Comparison of ENCODE assay signal across 9 mouse cellular contexts in genomic region chr4:115890066-115890465, GRCm38 (mm10). TPM values are rescaled to one million over a fixed set of nuclear protein-coding genes. Genes with fewer than 3 reads are reported as not detected.
DNase-seq lines count a peak whose midpoint lies in the region; ATAC-seq lines count a peak whose summit lies in the region.
"Had no signal": no experiment of that assay in that cellular context is flagged by ENCODE, and none has a peak within 500 bp of the region (broad histone marks: within the 10 kb centered on the region; RNA-seq: fewer than 3 reads in every experiment).

No protein-coding gene starts in this region.

- H3K4me1 ChIP-seq in heart, embryonic 16.5 days (ENCODE audit: control insufficient read depth, insufficient read depth, low read length), result peaks cover 6% of the 10 kb centered on the region; the same call in 1 of the 2 replicates
- H3K4me1 ChIP-seq in hindbrain, embryonic 13.5 days (replicated peaks), result peaks cover 16% of the 10 kb centered on the region
- H3K4me1 ChIP-seq in midbrain, embryonic 13.5 days (replicated peaks), result peaks cover 12% of the 10 kb centered on the region

- peak overlapping the region; percentile 63 for H3K4me2 ChIP-seq in heart, embryonic 16.5 days (ENCODE audit: low read depth, low read length)
- H3K4me2 ChIP-seq in hindbrain, embryonic 13.5 days, result peak overlapping the region; percentile 55
- H3K4me2 ChIP-seq in midbrain, embryonic 13.5 days (replicated peaks), result peak overlapping the region; percentile 66

- no peaks in the 10 kb centered on the region for H3K36me3 ChIP-seq in heart, embryonic 16.5 days (ENCODE audit: control insufficient read depth, insufficient read depth)
- no peaks in the 10 kb centered on the region for H3K36me3 ChIP-seq in hindbrain, embryonic 13.5 days
- no peaks in the 10 kb centered on the region for H3K36me3 ChIP-seq in midbrain, embryonic 13.5 days

- no peak for ATAC-seq in heart, embryonic 16.5 days (replicated peaks; ENCODE audit: extremely low read depth, insufficient read depth, low FRiP score)
- 0 out of 2 replicates have a peak, but pooled peaks have one; percentile 3 for ATAC-seq in hindbrain, embryonic 13.5 days (ENCODE audit: low FRiP score)
- 0 out of 2 replicates have a peak, but pooled peaks have one; percentile 15 for ATAC-seq in midbrain, embryonic 13.5 days
- no peak for ATAC-seq in CD4-positive, CD25-positive, alpha-beta regulatory T cell, adult 4 months
- ATAC-seq in megakaryocyte progenitor cell, adult 5-6 weeks (replicated peaks; ENCODE audit: poor library complexity), result no peak

- 12% methylated on average over 6 of the region's 6 CpGs for whole genome bisulfite sequencing in heart, embryonic 16.5 days
- 14% methylated on average over 6 of the region's 6 CpGs for WGBS in hindbrain, embryonic 13.5 days
- 14% methylated on average over 6 of the region's 6 CpGs for WGBS in midbrain, embryonic 13.5 days

- no peak overlapping the region for H3K27ac ChIP-seq in heart, embryonic 16.5 days (ENCODE audit: low read length)
- no peak overlapping the region for H3K27ac ChIP-seq in hindbrain, embryonic 13.5 days
- no peak overlapping the region for H3K27ac ChIP-seq in midbrain, embryonic 13.5 days

- H3K4me3 ChIP-seq in heart, embryonic 16.5 days (ENCODE audit: low read length), result peak overlapping the region; percentile 33
- H3K4me3 ChIP-seq in hindbrain, embryonic 13.5 days, result peak overlapping the region; percentile 26
- peak overlapping the region; percentile 36 for H3K4me3 ChIP-seq in midbrain, embryonic 13.5 days (replicated peaks)

- no peaks in the 10 kb centered on the region for H3K9me3 ChIP-seq in heart, embryonic 16.5 days (replicated peaks; ENCODE audit: control insufficient read depth, low read length)
- H3K9me3 ChIP-seq in hindbrain, embryonic 13.5 days, result no peaks in the 10 kb centered on the region
- H3K9me3 ChIP-seq in midbrain, embryonic 13.5 days, result no peaks in the 10 kb centered on the region

- DNase-seq in heart, adult 18-20 months, result no peak
- peak; percentile 48 for DNase-seq in R1 (ENCODE audit: low read depth, low spot score)
- DNase-seq in spleen, adult 12 weeks (ENCODE audit: low spot score), result no peak
- DNase-seq: gastrocnemius, postnatal 25 days had no signal

- peaks cover 44% of the 10 kb centered on the region for H3K27me3 ChIP-seq in heart, embryonic 16.5 days (ENCODE audit: control insufficient read depth, insufficient read depth, low read length)
- peaks cover 52% of the 10 kb centered on the region for H3K27me3 ChIP-seq in hindbrain, embryonic 13.5 days
- peaks cover 55% of the 10 kb centered on the region for H3K27me3 ChIP-seq in midbrain, embryonic 13.5 days

- peak overlapping the region; percentile 25; the same call in 1 of the 2 replicates for H3K9ac ChIP-seq in heart, embryonic 16.5 days (ENCODE audit: low read length)
- peak overlapping the region; percentile 56; the same call in 1 of the 2 replicates for H3K9ac ChIP-seq in hindbrain, embryonic 13.5 days
- H3K9ac ChIP-seq in midbrain, embryonic 13.5 days (replicated peaks), result peak overlapping the region; percentile 60

RNA-seq across cellular contexts. Expression of gene 6430628N08Rik, which starts 0.4 kb away (rescaled TPM):
- polyA plus RNA-seq in heart, embryonic 16.5 days (2015; fragmentation: Nextera tagmentation; extraction: Ambion mirVana), result not detected in 2 replicates
- total RNA-seq in heart, adult 18-20 months (2021), result not detected
- polyA plus RNA-seq in hindbrain, embryonic 13.5 days (2015; fragmentation: Nextera tagmentation; extraction: Ambion mirVana), result 0.12 and 0.30 TPM in 2 replicates
- 0.12 and 0.32 TPM in 2 replicates for polyA plus RNA-seq in midbrain, embryonic 13.5 days (2015; fragmentation: Nextera tagmentation; extraction: Ambion mirVana)
- not detected for polyA plus RNA-seq in CD4-positive, CD25-positive, alpha-beta regulatory T cell, adult 4 months (2017; shearing (Covaris generic))
- total RNA-seq in megakaryocyte progenitor cell, adult 5-6 weeks (2015), result not detected in 2 replicates
- total RNA-seq in megakaryocyte progenitor cell, adult 5-6 weeks (2017), result not detected in 2 replicates
- total RNA-seq: gastrocnemius, postnatal 25 days had no signal

RNA-seq across cellular contexts. Expression of gene Kncn, which starts 5.9 kb away (rescaled TPM):
- polyA plus RNA-seq in heart, embryonic 16.5 days (2015; fragmentation: Nextera tagmentation; extraction: Ambion mirVana), result not detected in 2 replicates
- not detected for total RNA-seq in heart, adult 18-20 months (2021)
- polyA plus RNA-seq in hindbrain, embryonic 13.5 days (2015; fragmentation: Nextera tagmentation; extraction: Ambion mirVana), result not detected in 2 replicates
- 0.24 TPM in 1 of 2 replicates, not detected in the other for polyA plus RNA-seq in midbrain, embryonic 13.5 days (2015; fragmentation: Nextera tagmentation; extraction: Ambion mirVana)
- polyA plus RNA-seq in CD4-positive, CD25-positive, alpha-beta regulatory T cell, adult 4 months (2017; shearing (Covaris generic)), result not detected
- total RNA-seq in megakaryocyte progenitor cell, adult 5-6 weeks (2015), result 0.12 TPM in 1 of 2 replicates, not detected in the other
- 0.24 TPM in 1 of 2 replicates, not detected in the other for total RNA-seq in megakaryocyte progenitor cell, adult 5-6 weeks (2017)
- total RNA-seq: gastrocnemius, postnatal 25 days had no signal

RNA-seq across cellular contexts. Expression of gene Dmbx1, which starts 49.7 kb away (rescaled TPM):
- polyA plus RNA-seq in heart, embryonic 16.5 days (2015; fragmentation: Nextera tagmentation; extraction: Ambion mirVana), result 0.06 TPM in 1 of 2 replicates, not detected in the other
- not detected for total RNA-seq in heart, adult 18-20 months (2021)
- 12.7 and 14.3 TPM in 2 replicates for polyA plus RNA-seq in hindbrain, embryonic 13.5 days (2015; fragmentation: Nextera tagmentation; extraction: Ambion mirVana)
- 10.9 and 11.7 TPM in 2 replicates for polyA plus RNA-seq in midbrain, embryonic 13.5 days (2015; fragmentation: Nextera tagmentation; extraction: Ambion mirVana)
- not detected for polyA plus RNA-seq in CD4-positive, CD25-positive, alpha-beta regulatory T cell, adult 4 months (2017; shearing (Covaris generic))
- total RNA-seq in megakaryocyte progenitor cell, adult 5-6 weeks (2015), result not detected in 2 replicates
- total RNA-seq in megakaryocyte progenitor cell, adult 5-6 weeks (2017), result not detected in 2 replicates
- total RNA-seq: gastrocnemius, postnatal 25 days had no signal

RNA-seq across cellular contexts. Expression of gene Mknk1, which starts 51.1 kb away (rescaled TPM):
- 22.7 and 24.7 TPM in 2 replicates for polyA plus RNA-seq in heart, embryonic 16.5 days (2015; fragmentation: Nextera tagmentation; extraction: Ambion mirVana)
- 10 to 100 TPM; 20.6 to 22.0 TPM for total RNA-seq in heart, adult 18-20 months (2021)
- polyA plus RNA-seq in hindbrain, embryonic 13.5 days (2015; fragmentation: Nextera tagmentation; extraction: Ambion mirVana), result 21.3 and 23.7 TPM in 2 replicates
- 23.3 and 25.7 TPM in 2 replicates for polyA plus RNA-seq in midbrain, embryonic 13.5 days (2015; fragmentation: Nextera tagmentation; extraction: Ambion mirVana)
- 10 to 100 TPM; 43.4 to 47.5 TPM for polyA plus RNA-seq in CD4-positive, CD25-positive, alpha-beta regulatory T cell, adult 4 months (2017; shearing (Covaris generic))
- total RNA-seq in megakaryocyte progenitor cell, adult 5-6 weeks (2015), result 13.3 and 16.9 TPM in 2 replicates
- total RNA-seq in megakaryocyte progenitor cell, adult 5-6 weeks (2017), result 48.3 and 55.5 TPM in 2 replicates

Comparison
In these comparisons a context has a peak if more than half of its experiments do, and no peak if none do; other contexts are left out.
1. ATAC-seq: peak in hindbrain, embryonic 13.5 days (single experiment) and midbrain, embryonic 13.5 days (single experiment); none in heart, embryonic 16.5 days (single experiment), CD4-positive, CD25-positive, alpha-beta regulatory T cell, adult 4 months (single experiment) and megakaryocyte progenitor cell, adult 5-6 weeks (single experiment).
2. RNA of gene Dmbx1, which starts 49.7 kb away (polyA plus RNA-seq): 12.7 to 14.3 TPM in hindbrain, embryonic 13.5 days and 10.9 to 11.7 TPM in midbrain, embryonic 13.5 days; not detected in CD4-positive, CD25-positive, alpha-beta regulatory T cell, adult 4 months and 0.06 TPM in heart, embryonic 16.5 days; every median in the first group is over 10 times any median in the second.
3. Peak in every context shown above with its lines, with median percentiles within 50 percentile points of each other: H3K4me2 ChIP-seq, H3K4me3 ChIP-seq and H3K9ac ChIP-seq.